In genomic region chr15:99223585-99224207, GRCm38 (mm10) we compare ENCODE assay signal across 8 mouse cellular contexts. TPM values are rescaled to one million over a fixed set of nuclear protein-coding genes. Genes with fewer than 3 reads are reported as not detected.
DNase-seq lines count a peak whose midpoint lies in the region; ATAC-seq and TF ChIP-seq lines count a peak whose summit lies in the region.

No protein-coding gene starts in this region.

- H3K79me2 ChIP-seq in C2C12 (ENCODE audit: control insufficient read depth, insufficient read depth): no peaks in the 10 kb centered on the region

- peak overlapping the region; percentile 28 for H3K4me3 ChIP-seq in C2C12 (ENCODE audit: insufficient read depth, poor library complexity, severe bottlenecking)
- H3K4me3 ChIP-seq in heart, embryonic 12.5 days: peak overlapping the region; percentile 52
- peak overlapping the region; percentile 55 for H3K4me3 ChIP-seq in liver, embryonic 13.5 days (replicated peaks)
- H3K4me3 ChIP-seq in neural tube, embryonic 13.5 days: peak overlapping the region; percentile 40

- no peaks in the 10 kb centered on the region for H3K36me3 ChIP-seq in C2C12 (ENCODE audit: control insufficient read depth, insufficient read depth)
- no peaks in the 10 kb centered on the region for H3K36me3 ChIP-seq in heart, embryonic 12.5 days
- no peaks in the 10 kb centered on the region for H3K36me3 ChIP-seq in liver, embryonic 13.5 days
- no peaks in the 10 kb centered on the region for H3K36me3 ChIP-seq in neural tube, embryonic 13.5 days

- peak; percentile 62 for DNase-seq in MEL-GATA-1-ER (ENCODE audit: extremely low read depth, low read depth)
- peak; percentile 60 to 65 for DNase-seq in cerebellum, postnatal 36 days
- DNase-seq in kidney, postnatal 10 days: peak; percentile 57
- DNase-seq in liver, embryonic 13.5 days: peak; percentile 34
- no peak for DNase-seq in adipocyte (ENCODE audit: low spot score)

- no peak overlapping the region for H3K27ac ChIP-seq in heart, embryonic 12.5 days (ENCODE audit: poor library complexity, severe bottlenecking)
- no peak overlapping the region for H3K27ac ChIP-seq in liver, embryonic 13.5 days
- no peak overlapping the region for H3K27ac ChIP-seq in neural tube, embryonic 13.5 days (replicated peaks)

- H3K4me1 ChIP-seq in heart, embryonic 12.5 days (replicated peaks): peaks cover 47% of the 10 kb centered on the region
- peaks cover 26% of the 10 kb centered on the region for H3K4me1 ChIP-seq in liver, embryonic 13.5 days (replicated peaks)
- peaks cover 36% of the 10 kb centered on the region for H3K4me1 ChIP-seq in neural tube, embryonic 13.5 days (replicated peaks)

- peak overlapping the region; percentile 55 for H3ac ChIP-seq in C2C12 (ENCODE audit: control insufficient read depth, insufficient read length, low read depth)

- H3K9ac ChIP-seq in heart, embryonic 12.5 days: peak overlapping the region; percentile 60
- H3K9ac ChIP-seq in liver, embryonic 13.5 days: peak overlapping the region; percentile 17; the same call in 1 of the 2 replicates
- peak overlapping the region; percentile 45 for H3K9ac ChIP-seq in neural tube, embryonic 13.5 days

- H3K79me3 ChIP-seq in C2C12 (ENCODE audit: low read depth): no peaks in the 10 kb centered on the region

- 1% methylated on average over 40 of the region's 46 CpGs for WGBS in heart, embryonic 12.5 days
- WGBS in liver, embryonic 13.5 days (ENCODE audit: insufficient replicate concordance): 1% methylated on average over 43 of the region's 46 CpGs
- under 1% methylated on average over 40 of the region's 46 CpGs for WGBS in neural tube, embryonic 13.5 days

- peaks cover 85% of the 10 kb centered on the region for H3K27me3 ChIP-seq in C2C12 (ENCODE audit: control insufficient read depth, insufficient read depth, insufficient read length)
- peaks cover 92% of the 10 kb centered on the region for H3K27me3 ChIP-seq in heart, embryonic 12.5 days (replicated peaks)
- H3K27me3 ChIP-seq in liver, embryonic 13.5 days: peaks cover 96% of the 10 kb centered on the region
- peaks cover 96% of the 10 kb centered on the region for H3K27me3 ChIP-seq in neural tube, embryonic 13.5 days

- H3K4me2 ChIP-seq in heart, embryonic 12.5 days: peak overlapping the region; percentile 78
- H3K4me2 ChIP-seq in liver, embryonic 13.5 days: peak overlapping the region; percentile 71
- peak overlapping the region; percentile 56 for H3K4me2 ChIP-seq in neural tube, embryonic 13.5 days

- H3K9me3 ChIP-seq in heart, embryonic 12.5 days (replicated peaks): no peaks in the 10 kb centered on the region
- H3K9me3 ChIP-seq in liver, embryonic 13.5 days (replicated peaks): no peaks in the 10 kb centered on the region
- no peaks in the 10 kb centered on the region for H3K9me3 ChIP-seq in neural tube, embryonic 13.5 days

- ATAC-seq in heart, embryonic 12.5 days (ENCODE audit: insufficient number of reproducible peaks, low FRiP score): peak; percentile 12
- no peak for ATAC-seq in liver, embryonic 13.5 days (ENCODE audit: low read depth)
- no peak for ATAC-seq in neural tube, embryonic 13.5 days (ENCODE audit: low read depth)

- no peak for TF ChIP-seq CTCF in C2C12 (IDR thresholded peaks at IDR 0.05; ENCODE audit: control insufficient read depth, insufficient read depth, insufficient read length)

TF ChIP-seq in C2C12, 6 proteins besides CTCF, POLR2A, EP300 and RAD21:
- TF ChIP-seq USF1 (IDR thresholded peaks at IDR 0.05; ENCODE audit: low read depth) (no peak), MAX (IDR thresholded peaks at IDR 0.05) (no peak), MYOD1 (IDR thresholded peaks at IDR 0.05; ENCODE audit: control insufficient read depth, insufficient read length, low read depth) (no peak), MYOG (IDR thresholded peaks at IDR 0.05; ENCODE audit: control insufficient read depth, extremely low read depth, insufficient read length) (no peak), FOSL1 (IDR thresholded peaks at IDR 0.05; ENCODE audit: insufficient read depth, low read length, poor library complexity, severe bottlenecking) (no peak), CEBPB (IDR thresholded peaks at IDR 0.05; ENCODE audit: low read depth) (no peak)
TF ChIP-seq in C2C12: peak in this region for 0.

RNA-seq across cellular contexts. Expression of gene Kcnh3, which starts 1.0 kb away (rescaled TPM):
- polyA plus RNA-seq in C2C12 (2012; fragmentation: generic; extraction: Trizol): 0.04 TPM
- polyA plus RNA-seq in heart, embryonic 12.5 days (2016; fragmentation: Nextera tagmentation; extraction: Ambion mirVana): 0.10 and 0.24 TPM in 2 replicates
- polyA plus RNA-seq in liver, embryonic 13.5 days (2015; fragmentation: Nextera tagmentation; extraction: Ambion mirVana): 0.05 and 0.06 TPM in 2 replicates
- polyA plus RNA-seq in neural tube, embryonic 13.5 days (2015; fragmentation: Nextera tagmentation; extraction: Ambion mirVana): 0.74 and 0.84 TPM in 2 replicates

RNA-seq across cellular contexts. Expression of gene Mcrs1, which starts 28.1 kb away (rescaled TPM):
- 118 TPM for polyA plus RNA-seq in C2C12 (2012; fragmentation: generic; extraction: Trizol)
- polyA plus RNA-seq in heart, embryonic 12.5 days (2016; fragmentation: Nextera tagmentation; extraction: Ambion mirVana): 143 and 152 TPM in 2 replicates
- polyA plus RNA-seq in liver, embryonic 13.5 days (2015; fragmentation: Nextera tagmentation; extraction: Ambion mirVana): 59.0 and 59.2 TPM in 2 replicates
- polyA plus RNA-seq in neural tube, embryonic 13.5 days (2015; fragmentation: Nextera tagmentation; extraction: Ambion mirVana): 168 and 181 TPM in 2 replicates
